ENCODE assay signal across 11 mouse cellular contexts in genomic region chr16:33928788-33929462, GRCm38 (mm10). TPM values are rescaled to one million over a fixed set of nuclear protein-coding genes. Genes with fewer than 3 reads are reported as not detected.
DNase-seq lines count a peak whose midpoint lies in the region; ATAC-seq and TF ChIP-seq lines count a peak whose summit lies in the region.
"Had no signal": no experiment of that assay in that cellular context is flagged by ENCODE, and none has a peak within 500 bp of the region (broad histone marks: within the 10 kb centered on the region; RNA-seq: fewer than 3 reads in every experiment).

No protein-coding gene starts in this region.

- TF ChIP-seq POLR2A in embryonic fibroblast, embryonic 13.5 days (IDR thresholded peaks at IDR 0.05; ENCODE audit: low read depth, low read length): no peak

- H3K4me2 ChIP-seq in forebrain, embryonic 16.5 days (ENCODE audit: low read length): no peak overlapping the region
- H3K4me2 ChIP-seq in forebrain, embryonic 12.5 days: no peak overlapping the region
- H3K4me2 ChIP-seq: liver, embryonic 13.5 days had no signal

- no peak overlapping the region for H3K4me3 ChIP-seq in forebrain, embryonic 16.5 days (replicated peaks; ENCODE audit: low read length)
- no peak overlapping the region for H3K4me3 ChIP-seq in forebrain, embryonic 12.5 days (replicated peaks)
- H3K4me3 ChIP-seq in layer of hippocampus, adult 2 months: no peak overlapping the region
- H3K4me3 ChIP-seq in embryonic fibroblast, embryonic 13.5 days (ENCODE audit: insufficient read depth, low read length): no peak overlapping the region
- no peak overlapping the region for H3K4me3 ChIP-seq in hindbrain, embryonic 10.5 days
- H3K4me3 ChIP-seq: liver, embryonic 13.5 days had no signal

- TF ChIP-seq CTCF in layer of hippocampus, adult 2 months (conservative IDR thresholded peaks at IDR 0.05): no peak
- no peak for TF ChIP-seq CTCF in embryonic fibroblast, embryonic 13.5 days (IDR thresholded peaks at IDR 0.05; ENCODE audit: borderline replicate concordance, insufficient read depth, low read length)

- H3K27ac ChIP-seq in forebrain, embryonic 16.5 days (ENCODE audit: low read length): no peak overlapping the region
- H3K27ac ChIP-seq in forebrain, embryonic 12.5 days: no peak overlapping the region
- H3K27ac ChIP-seq in layer of hippocampus, adult 2 months: peak overlapping the region; percentile 5; the same call in 1 of the 2 replicates
- peak overlapping the region; percentile 28 for H3K27ac ChIP-seq in embryonic fibroblast, embryonic 13.5 days (ENCODE audit: insufficient read depth, low read length)
- H3K27ac ChIP-seq in hindbrain, embryonic 10.5 days: no peak overlapping the region
- H3K27ac ChIP-seq: liver, embryonic 13.5 days had no signal

- H3K36me3 ChIP-seq in forebrain, embryonic 16.5 days (ENCODE audit: control insufficient read depth, insufficient read depth): no peaks in the 10 kb centered on the region
- H3K36me3 ChIP-seq in forebrain, embryonic 12.5 days (replicated peaks): no peaks in the 10 kb centered on the region
- no peaks in the 10 kb centered on the region for H3K36me3 ChIP-seq in hindbrain, embryonic 10.5 days
- H3K36me3 ChIP-seq: liver, embryonic 13.5 days had no signal

- peaks cover 6% of the 10 kb centered on the region; the same call in 1 of the 2 replicates for H3K4me1 ChIP-seq in forebrain, embryonic 16.5 days (replicated peaks; ENCODE audit: control insufficient read depth, insufficient read depth, low read length)
- 0 out of 2 replicates have a peak, but pooled peaks cover 5% of the 10 kb centered on the region for H3K4me1 ChIP-seq in forebrain, embryonic 12.5 days
- H3K4me1 ChIP-seq in embryonic fibroblast, embryonic 13.5 days (ENCODE audit: control insufficient read depth, insufficient read depth, low read length): peaks cover 13% of the 10 kb centered on the region
- H3K4me1 ChIP-seq in hindbrain, embryonic 10.5 days (replicated peaks): no peaks in the 10 kb centered on the region

- 0 out of 2 replicates have a peak, but pooled peaks have one; percentile 47 for ATAC-seq in forebrain, embryonic 16.5 days
- ATAC-seq in forebrain, embryonic 12.5 days (ENCODE audit: low FRiP score): no peak
- no peak for ATAC-seq in erythroblast, adult 5-6 weeks (replicated peaks; ENCODE audit: low FRiP score, poor library complexity, severe bottlenecking)
- ATAC-seq: intestine, embryonic 16.5 days had no signal

- no peak for DNase-seq in layer of hippocampus, adult 2 months (ENCODE audit: low spot score in 2 of 2)
- DNase-seq in layer of hippocampus, postnatal 10 days (ENCODE audit: low spot score in 2 of 2): no peak
- peak; percentile 39 for DNase-seq in 416B (ENCODE audit: low read depth)
- no peak for DNase-seq in hindbrain, embryonic 10.5 days (ENCODE audit: low spot score)
- DNase-seq: cerebellum, adult 2 months; liver, embryonic 13.5 days had no signal

- no peak overlapping the region for H3K9ac ChIP-seq in forebrain, embryonic 16.5 days (replicated peaks; ENCODE audit: low read depth, low read length)
- no peak overlapping the region for H3K9ac ChIP-seq in forebrain, embryonic 12.5 days
- H3K9ac ChIP-seq: liver, embryonic 13.5 days had no signal

- H3K9me3 ChIP-seq in forebrain, embryonic 16.5 days (ENCODE audit: control insufficient read depth, low read length): no peaks in the 10 kb centered on the region
- no peaks in the 10 kb centered on the region for H3K9me3 ChIP-seq in forebrain, embryonic 12.5 days
- H3K9me3 ChIP-seq in hindbrain, embryonic 10.5 days: no peaks in the 10 kb centered on the region
- H3K9me3 ChIP-seq: liver, embryonic 13.5 days had no signal

- peaks cover under 1% of the 10 kb centered on the region; the same call in 1 of the 2 replicates for H3K27me3 ChIP-seq in forebrain, embryonic 16.5 days (replicated peaks; ENCODE audit: control insufficient read depth, insufficient read depth, low read length)
- H3K27me3 ChIP-seq in forebrain, embryonic 12.5 days: no peaks in the 10 kb centered on the region; the same call in 1 of the 2 replicates
- H3K27me3 ChIP-seq in hindbrain, embryonic 10.5 days (ENCODE audit: insufficient read depth, poor library complexity, severe bottlenecking): no peaks in the 10 kb centered on the region
- H3K27me3 ChIP-seq: liver, embryonic 13.5 days had no signal

- 61% methylated on average over 9 of the region's 9 CpGs for WGBS in forebrain, embryonic 16.5 days
- WGBS in forebrain, embryonic 12.5 days: 83% methylated on average over 9 of the region's 9 CpGs
- WGBS in hindbrain, embryonic 10.5 days: 89% methylated on average over 9 of the region's 9 CpGs

RNA-seq across cellular contexts. Expression of gene Umps, which starts 37.9 kb away (rescaled TPM):
- polyA plus RNA-seq in forebrain, embryonic 16.5 days (2015; fragmentation: Nextera tagmentation; extraction: Ambion mirVana): 30.9 and 32.6 TPM in 2 replicates
- polyA plus RNA-seq in forebrain, embryonic 12.5 days (2016; fragmentation: Nextera tagmentation; extraction: Ambion mirVana): 56.5 and 56.9 TPM in 2 replicates
- 10 to 100 TPM; 17.1 to 17.2 TPM for total RNA-seq in layer of hippocampus, adult 2 months (2021)
- total RNA-seq in layer of hippocampus, postnatal 10 days (2021): 10 to 100 TPM; 17.1 to 18.5 TPM
- polyA plus RNA-seq in embryonic fibroblast, embryonic 13.5 days (2011; ENCODE audit: insufficient read length, low read depth, missing spikeins): 23.3 and 25.5 TPM in 2 replicates
- total RNA-seq in erythroblast, adult 5-6 weeks (2015; ENCODE audit: low replicate concordance): 7.5 and 14.2 TPM in 2 replicates
- 11.4 and 13.4 TPM in 2 replicates for total RNA-seq in erythroblast, adult 5-6 weeks (2017; ENCODE audit: low replicate concordance)
- polyA plus RNA-seq in hindbrain, embryonic 10.5 days (2016; fragmentation: Nextera tagmentation; extraction: Ambion mirVana): 63.8 and 87.1 TPM in 2 replicates

Comparison
In these comparisons a context has a peak if more than half of its experiments do, and no peak if none do; other contexts are left out.
1. H3K27ac ChIP-seq: peak in layer of hippocampus, adult 2 months (single experiment) and embryonic fibroblast, embryonic 13.5 days (single experiment); none in forebrain, embryonic 16.5 days (single experiment), forebrain, embryonic 12.5 days (single experiment) and hindbrain, embryonic 10.5 days (single experiment).